Mouse (Mus musculus) stomach, postnatal 0 days (tissue): ENCODE measurements around the gene Ptdss2.

ENCODE experiments used
- CTCF ChIP-seq: IDR thresholded peaks from 2 replicates; pipeline ENCODE4 v1.5.1; 2016; ENCODE audit warnings: antibody characterized with exemption, low read depth, mild to moderate bottlenecking, moderate library complexity
- EP300 ChIP-seq: optimal IDR thresholded peaks from 2 replicates; pipeline ENCODE3; 2016; ENCODE audit warnings: antibody characterized with exemption

- no peak for TF ChIP-seq CTCF
- no peak for TF ChIP-seq EP300
Observed at GRCm38 (mm10) chr7:141093950-141094349, 28.2 kb upstream of the Ptdss2 start.
